Mouse (Mus musculus) heart, adult 2 months (tissue): ENCODE results near the gene Abca4. TPM values are rescaled to one million over a fixed set of nuclear protein-coding genes. Genes with fewer than 3 reads are reported as not detected.

Source experiments
- DNase-seq, 2 experiments: peaks; one replicate each; pipeline ENCODE4 v3.0.0; 2021
- H3K27ac ChIP-seq: fragments of 200-600 bp; 2 replicates; pipeline ENCODE4 v1.8.1; 2022
- H3K27me3 ChIP-seq: fragments of 200-500 bp; 2 replicates; pipeline ENCODE4 v1.6.1; 2012; ENCODE audit warnings: mild to moderate bottlenecking, low read length, inconsistent platforms, mixed read lengths; ENCODE audit not compliant: control insufficient read depth, insufficient read depth
- H3K36me3 ChIP-seq: fragments of 200-500 bp; 2 replicates; pipeline ENCODE4 v1.6.1; 2012; ENCODE audit warnings: low read length, inconsistent platforms; ENCODE audit not compliant: control insufficient read depth, insufficient read depth
- H3K4me1 ChIP-seq: fragments of 200-500 bp; 2 replicates; pipeline ENCODE4 v1.6.1; 2011; ENCODE audit warnings: low read length; ENCODE audit not compliant: control insufficient read depth, insufficient read depth
- H3K4me3 ChIP-seq: fragments of 200-600 bp; 2 replicates; pipeline ENCODE4 v1.8.1; 2022
- H3K79me2 ChIP-seq: fragments of 200-500 bp; replicated peaks from 2 replicates; pipeline ENCODE4 v1.6.1; 2012; ENCODE audit warnings: mild to moderate bottlenecking, inconsistent platforms, low read length, moderate library complexity, mixed read lengths; ENCODE audit not compliant: control insufficient read depth, insufficient read depth
- H3K9ac ChIP-seq: fragments of 200-500 bp; 2 replicates; pipeline ENCODE4 v1.6.1; 2012; ENCODE audit warnings: low read depth, mild to moderate bottlenecking, control low read depth, inconsistent platforms, low read length, mixed read lengths
- CTCF ChIP-seq: fragments of 200-600 bp; IDR thresholded peaks from 2 replicates; pipeline ENCODE4 v1.8.1; 2022; ENCODE audit warnings: antibody characterized with exemption, mild to moderate bottlenecking, moderate library complexity
- EP300 ChIP-seq: fragments of 200-500 bp; IDR thresholded peaks from 2 replicates; pipeline ENCODE4 v1.6.1; 2011; ENCODE audit warnings: low read depth, low read length, control low read depth; ENCODE audit not compliant: insufficient read depth
- POLR2A ChIP-seq: fragments of 200-500 bp; IDR thresholded peaks from 2 replicates; pipeline ENCODE4 v1.6.1; 2011; ENCODE audit warnings: mild to moderate bottlenecking, low read depth, low read length, control low read depth; ENCODE audit not compliant: insufficient read depth
- WGBS: fragments of 180-500 bp; shearing (Covaris S2); methylation state at CpG from one replicate; pipeline ENCODE4 v1.1.7; 2018; 5-methylcytosine and 5-hydroxymethylcytosine counted together
- intact Hi-C: fragments of 180-260 bp; cut with DNase I; formaldehyde crosslinking; loops from one replicate; pipeline ENCODE4 v1.15.1; 2025
- polyA plus RNA-seq: library from polyadenylated mRNA; depleted of rRNA; stranded (reverse); fragments of >200 nt; gene quantifications from 2 replicates; pipeline ENCODE4 v1.2.3, GENCODE M21; 2012
- total RNA-seq, 2 experiments: library from RNA; stranded (reverse); gene quantifications; 2 replicates each; pipeline ENCODE4 v1.2.3; 2021

Gene Abca4
- total and polyA plus RNA-seq, 3 experiments = 1.6 to 2.6 (median 2.3) TPM

- TF ChIP-seq POLR2A (no peak), CTCF (no peak), EP300 (no peak)
- DNase-seq = no peak
- WGBS = 54% methylated on average over 14 of the region's 14 CpGs
- Histone ChIP-seq H3K4me1 (peaks cover 3% of the 10 kb centered on the region), H3K79me2 (no peaks in the 10 kb centered on the region), H3K9ac (no peak overlapping the region), H3K27me3 (no peaks in the 10 kb centered on the region), H3K27ac (peak overlapping the region; percentile 72), H3K4me3 (no peak overlapping the region), H3K36me3 (no peaks in the 10 kb centered on the region)
- intact Hi-C loops = loop anchor here (1.0 kb wide), 1 partner anchor 13 kb away; no protein-coding TSS in a partner anchor
Observed at GRCm38 (mm10) chr3:122107643-122108194, 63.5 kb downstream of the Abca4 start.

- Histone ChIP-seq H3K27me3 (no peaks in the 10 kb centered on the region), H3K79me2 (no peaks in the 10 kb centered on the region), H3K27ac (no peak overlapping the region), H3K4me1 (peaks cover 3% of the 10 kb centered on the region), H3K9ac (no peak overlapping the region), H3K36me3 (no peaks in the 10 kb centered on the region), H3K4me3 (no peak overlapping the region)
- TF ChIP-seq EP300 = no peak
- no peak for TF ChIP-seq CTCF
- no peak for TF ChIP-seq POLR2A
- no peak for DNase-seq
- WGBS = 57% methylated on average over 4 of the region's 4 CpGs
- intact Hi-C loops = no loop called here
Observed at GRCm38 (mm10) chr3:122109461-122109860, 65.2 kb downstream of the Abca4 start.

GRCm38 (mm10) chr3:122111141-122111981, 67.1 kb downstream of the Abca4 start:
- Histone ChIP-seq H3K36me3 (no peaks in the 10 kb centered on the region), H3K79me2 (no peaks in the 10 kb centered on the region), H3K4me3 (no peak overlapping the region), H3K9ac (no peak overlapping the region), H3K27me3 (no peaks in the 10 kb centered on the region), H3K27ac (no peak overlapping the region), H3K4me1 (peaks cover 3% of the 10 kb centered on the region)
- DNase-seq = no peak
- WGBS = 50% methylated on average over 9 of the region's 9 CpGs
- intact Hi-C loops = no loop called here
- TF ChIP-seq POLR2A (no peak), CTCF (no peak), EP300 (no peak)

GRCm38 (mm10) chr3:122118651-122119214, 74.5 kb downstream of the Abca4 start:
- Histone ChIP-seq H3K9ac (no peak overlapping the region), H3K4me3 (no peak overlapping the region), H3K4me1 (peaks cover 22% of the 10 kb centered on the region), H3K36me3 (no peaks in the 10 kb centered on the region), H3K27me3 (no peaks in the 10 kb centered on the region), H3K79me2 (no peaks in the 10 kb centered on the region), H3K27ac (peak overlapping the region; percentile 61)
- 31% methylated on average over 9 of the region's 9 CpGs for whole genome bisulfite sequencing
- DNase-seq = no peak
- intact Hi-C loops = no loop called here
- TF ChIP-seq EP300 (no peak), CTCF (no peak), POLR2A (no peak)

- peak; percentile 20 to 44 for DNase-seq
- H3K27me3 ChIP-seq = no peaks in the 10 kb centered on the region
- no peaks in the 10 kb centered on the region for H3K79me2 ChIP-seq
- peak overlapping the region; percentile 96 for H3K27ac ChIP-seq
- H3K4me3 ChIP-seq = no peak overlapping the region
- peaks cover 22% of the 10 kb centered on the region for H3K4me1 ChIP-seq
- TF ChIP-seq POLR2A (no peak), CTCF (peak; percentile 50)
- no peaks in the 10 kb centered on the region for H3K36me3 ChIP-seq
- intact Hi-C loops = loop anchor here (1.0 to 5.0 kb wide), 4 partner anchors 12 to 582 kb away; no protein-coding TSS in a partner anchor
- 62% methylated on average over 7 of the region's 7 CpGs for WGBS
- no peak overlapping the region for H3K9ac ChIP-seq
Observed at GRCm38 (mm10) chr3:122119733-122120132, 75.5 kb downstream of the Abca4 start.

GRCm38 (mm10) chr3:122120217-122120616, 76.0 kb downstream of the Abca4 start:
- peak; percentile 51 to 75 for DNase-seq
- Histone ChIP-seq H3K4me3 (no peak overlapping the region), H3K9ac (peak overlapping the region; percentile 30), H3K27me3 (no peaks in the 10 kb centered on the region), H3K36me3 (no peaks in the 10 kb centered on the region), H3K4me1 (peaks cover 22% of the 10 kb centered on the region), H3K27ac (peak overlapping the region; percentile 96), H3K79me2 (no peaks in the 10 kb centered on the region)
- intact Hi-C loops = loop anchor here (1.0 to 5.0 kb wide), 4 partner anchors 13 to 583 kb away; no protein-coding TSS in a partner anchor
- 42% methylated on average over 7 of the region's 7 CpGs for WGBS
- TF ChIP-seq CTCF (no peak), EP300 (peak; percentile 88), POLR2A (peak; percentile 50)
